Mouse (Mus musculus) spleen, embryonic (tissue): ENCODE results near the gene Hmgn3.
"Not testable (repeated sequence)": the region's sequence is repeated elsewhere in the genome, so short reads cannot be mapped to it uniquely, and the experiment has no call there.

ENCODE experiments used
- CTCF ChIA-PET: fragments of 350-600 bp; sonication (Branson Sonifier 250); formaldehyde crosslinking; loops from one replicate; lab custom pipeline; 2022; lab: Charles Lee

The Hmgn3 gene

DNA sequence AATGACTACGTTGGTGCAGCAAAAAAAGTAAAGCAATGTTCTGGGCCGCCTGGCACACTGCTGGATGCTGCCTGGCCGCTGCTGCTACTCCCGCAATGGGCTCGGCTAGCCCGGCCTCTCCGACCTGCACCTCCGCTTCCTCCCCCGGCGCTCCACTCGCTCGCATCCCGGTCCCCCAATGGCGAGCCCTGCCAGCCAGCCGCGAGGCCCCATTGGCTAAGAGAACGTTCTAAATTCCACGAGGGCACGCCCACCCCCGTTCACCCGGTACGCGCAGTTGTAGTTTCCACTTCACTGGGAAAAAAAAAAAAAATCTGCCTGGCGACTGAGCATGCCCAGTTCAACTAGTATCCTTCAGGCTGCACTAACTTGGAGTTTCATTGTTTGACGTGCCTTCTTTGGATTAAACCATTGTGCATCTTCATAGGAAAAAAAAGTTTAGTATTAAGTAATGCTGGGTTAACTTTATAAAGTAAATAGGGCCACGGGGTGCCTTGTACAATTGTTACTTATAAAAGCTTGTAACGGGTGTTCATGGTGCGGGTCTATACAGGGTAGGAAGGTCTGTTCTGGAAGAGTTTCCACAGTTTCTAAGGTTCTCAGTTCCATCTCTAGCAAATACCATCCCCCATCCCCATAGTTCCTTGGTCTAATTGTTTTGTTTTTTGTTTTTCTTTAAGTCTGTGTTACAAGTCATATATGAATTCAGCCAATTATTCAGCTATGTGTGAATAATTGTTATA, at the start of gene Hmgn3:
TSS of gene Hmgn3 (minus strand) at position 240 of the 743 bp plus-strand sequence.
- CTCF ChIA-PET = interaction anchor here (0.8 kb wide), 1 partner anchor 13 kb away, joined by 11 read pairs; no protein-coding TSS in a partner anchor

DNA sequence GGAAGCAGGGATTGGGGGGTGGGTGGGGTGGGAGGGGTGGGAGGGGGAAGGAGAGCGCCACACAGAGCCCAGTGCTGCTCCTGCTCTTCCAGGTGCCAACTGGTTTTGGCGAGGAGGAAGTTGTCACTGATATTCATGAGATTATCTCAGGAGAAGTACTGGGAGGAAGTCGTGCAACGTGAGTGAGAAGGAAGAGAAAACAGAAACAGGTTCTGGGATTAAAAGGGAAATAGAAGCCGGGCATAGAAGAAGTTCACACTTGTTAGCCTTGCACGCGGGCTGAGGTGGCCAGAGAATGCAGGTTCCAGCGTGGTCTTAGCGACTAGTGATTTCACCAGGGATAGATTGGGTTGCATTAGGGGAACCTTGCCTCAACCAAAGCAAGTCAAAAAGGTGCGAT, 49.3 kb upstream of the Hmgn3 start:
- CTCF ChIA-PET = no interaction called here

DNA sequence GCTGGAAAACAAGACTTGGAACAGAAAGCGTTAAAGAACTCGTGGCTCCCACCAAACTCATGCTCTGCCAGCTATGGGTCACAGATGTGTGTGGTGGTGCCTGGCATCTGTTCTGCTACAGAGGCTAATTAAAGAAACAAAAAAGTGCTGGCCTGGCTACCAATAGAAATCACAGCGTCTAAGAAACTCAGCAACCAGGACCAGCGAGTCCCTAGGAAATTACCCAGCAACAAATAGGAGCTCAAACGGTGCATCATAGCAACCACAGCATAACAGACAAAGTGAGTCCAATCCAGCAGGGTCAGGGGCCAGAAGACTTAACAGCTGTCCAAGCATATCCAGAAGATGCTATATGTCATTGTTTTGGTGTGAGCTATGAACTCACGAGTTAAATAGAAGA, 48.5 kb upstream of the Hmgn3 start:
- CTCF ChIA-PET = no interaction called here

DNA sequence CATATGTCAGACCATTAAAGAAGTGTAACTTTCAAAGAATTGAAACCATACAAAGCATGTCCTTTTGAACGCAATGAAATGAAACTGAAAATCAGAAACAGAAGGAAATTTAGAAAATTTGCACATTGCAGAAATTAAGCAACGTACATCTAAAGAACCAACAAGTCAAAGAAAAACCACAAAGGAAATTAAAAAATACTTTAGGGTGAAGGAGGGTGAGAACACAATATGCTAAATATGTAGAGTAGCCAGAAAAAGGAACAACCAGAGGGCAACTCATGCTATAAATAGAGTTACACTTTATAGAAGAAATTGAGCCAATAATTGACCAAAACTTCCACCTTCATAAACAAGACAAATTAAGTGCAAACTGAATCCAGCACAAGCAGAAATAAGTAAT, 41.3 kb upstream of the Hmgn3 start:
- CTCF ChIA-PET = no interaction called here

DNA sequence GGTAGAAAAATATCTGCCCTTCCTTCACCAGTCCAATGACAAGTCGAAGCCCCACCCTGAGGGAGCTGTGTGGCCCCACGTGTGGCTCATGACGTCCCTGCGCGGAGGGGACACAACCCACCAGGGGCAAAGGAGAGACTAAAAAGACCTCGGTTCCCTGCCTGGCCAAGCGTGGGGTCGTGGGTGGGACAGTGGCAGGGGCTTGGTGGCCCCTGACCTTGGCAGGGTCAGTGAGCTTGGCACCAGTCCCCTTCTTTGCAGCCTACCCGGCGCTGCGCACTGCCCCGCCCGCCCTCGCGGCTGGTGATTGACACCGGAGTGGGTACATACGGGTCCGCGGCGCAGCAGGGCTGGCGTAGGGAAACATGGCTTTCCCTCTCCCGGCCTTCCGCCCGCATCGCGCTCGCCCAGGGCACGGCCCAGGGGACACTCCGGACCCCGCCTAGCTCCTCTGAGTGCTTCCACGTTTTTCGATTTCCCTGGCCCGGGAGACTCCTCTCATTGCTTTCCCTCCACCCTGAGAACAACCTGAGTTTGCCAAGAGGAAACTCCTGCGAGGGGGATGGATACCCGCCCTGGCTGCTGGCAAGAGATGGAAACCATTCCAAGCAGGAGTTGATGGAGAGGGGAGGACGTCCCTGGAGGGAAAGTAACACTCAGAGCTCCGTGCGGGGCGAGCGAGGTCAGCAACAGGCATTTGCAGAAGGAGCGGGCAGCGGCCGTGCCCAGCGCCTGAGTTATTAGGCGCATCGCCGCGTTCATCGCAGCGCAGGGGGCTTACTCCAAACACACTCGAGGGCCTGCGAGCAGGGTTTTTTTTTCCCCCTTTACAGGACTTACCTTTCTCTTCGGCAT, 667 bp downstream of the Hmgn3 start:
- CTCF ChIA-PET = interaction anchor here (0.5 kb wide), 1 partner anchor 9 kb away, joined by 3 read pairs; no protein-coding TSS in a partner anchor

DNA sequence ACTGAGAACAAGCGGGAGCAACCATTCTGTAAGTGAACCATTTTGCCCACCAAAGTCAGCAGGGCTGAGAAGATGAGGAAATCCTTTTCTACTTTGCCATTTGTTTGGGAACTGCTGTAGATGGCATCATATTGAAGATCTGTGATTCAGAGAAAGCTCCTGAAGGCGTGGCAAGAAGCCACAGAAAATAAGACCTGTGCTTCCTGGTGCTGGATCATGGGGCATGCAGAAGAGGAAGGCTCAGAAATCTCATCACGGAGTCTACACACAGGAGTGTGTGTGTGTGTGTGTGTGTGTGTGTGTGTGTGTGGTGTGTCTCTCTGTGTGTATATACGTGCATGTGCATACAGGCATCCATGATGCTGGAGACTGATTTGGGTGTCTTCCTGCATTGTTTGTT, 16.7 kb downstream of the Hmgn3 start:
- CTCF ChIA-PET = no interaction called here

DNA sequence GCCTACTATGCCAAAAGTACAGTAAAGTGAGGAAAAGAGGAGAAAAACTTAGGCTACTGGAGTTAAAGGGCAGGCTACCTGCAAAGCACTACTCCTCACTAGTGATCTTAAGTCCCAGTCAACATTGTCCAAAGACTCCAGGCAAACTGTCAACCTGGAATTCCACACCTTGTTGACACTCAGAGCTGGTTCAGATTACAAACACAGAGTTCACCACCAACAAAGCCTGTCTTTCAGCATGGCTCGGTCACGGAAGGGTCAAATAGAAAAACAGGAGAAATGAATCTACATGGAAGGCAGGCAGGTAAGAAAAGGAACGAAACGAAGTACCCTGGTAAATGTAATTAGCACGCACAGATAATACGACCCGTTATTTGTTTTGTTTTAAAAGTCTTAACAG, 18.6 kb downstream of the Hmgn3 start:
- CTCF ChIA-PET = no interaction called here

DNA sequence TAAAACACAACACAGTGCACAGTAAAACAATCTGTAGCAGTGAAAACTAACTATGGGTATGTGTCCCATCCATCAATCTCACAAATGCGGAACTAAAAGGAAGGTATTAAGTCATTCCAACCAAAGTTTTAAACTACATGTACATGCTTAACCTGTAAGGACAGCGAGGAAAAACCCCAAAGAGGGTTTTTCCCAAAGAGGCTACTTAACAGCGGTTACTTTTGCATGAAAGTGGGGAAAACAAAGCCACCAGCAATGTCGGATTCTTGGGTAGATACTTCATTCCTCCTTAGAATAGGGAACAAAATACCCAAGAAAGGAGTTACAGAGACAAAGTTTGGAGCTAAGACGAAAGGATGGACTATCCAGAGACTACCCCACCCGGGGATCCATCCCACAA, 20.0 kb downstream of the Hmgn3 start:
- CTCF ChIA-PET = not testable (repeated sequence)

DNA sequence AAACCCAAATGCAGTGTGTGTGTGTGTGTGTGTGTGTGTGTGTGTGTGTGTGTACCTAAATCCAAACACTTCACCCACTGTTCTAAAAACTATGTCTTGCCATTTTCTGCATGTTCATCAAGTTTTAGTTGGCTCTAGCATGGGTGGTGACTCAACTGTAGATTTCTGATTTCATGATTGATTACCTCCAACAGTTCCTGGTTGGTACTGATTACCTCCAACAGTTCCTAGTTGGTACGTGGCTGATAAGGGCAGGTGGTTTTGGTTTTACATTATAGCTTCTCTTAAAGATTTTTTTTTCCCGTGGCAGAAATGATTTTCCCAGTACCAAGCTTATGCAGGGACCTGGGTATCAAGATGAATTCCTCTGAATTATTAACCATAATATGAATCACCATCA, 27.3 kb downstream of the Hmgn3 start:
- CTCF ChIA-PET = no interaction called here

DNA sequence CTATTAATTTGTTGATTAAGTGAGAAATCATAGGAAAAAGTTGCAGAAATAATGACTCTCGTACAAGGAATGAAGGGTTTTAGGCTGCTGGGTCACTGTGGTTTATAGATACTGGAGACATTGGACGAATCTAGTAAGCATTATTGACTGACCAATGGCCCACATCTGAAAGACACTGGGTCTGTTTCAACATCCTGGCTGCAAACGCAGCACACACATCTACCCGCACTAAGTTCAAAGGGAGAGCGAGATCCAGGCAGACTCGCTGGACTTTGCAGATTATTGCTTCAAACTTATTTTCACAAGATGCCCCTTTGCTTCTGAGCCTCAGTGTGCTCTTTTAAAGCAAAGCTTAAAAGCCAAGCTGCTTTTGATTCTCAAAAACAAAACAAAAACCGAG, 29.0 kb downstream of the Hmgn3 start:
- CTCF ChIA-PET = no interaction called here

DNA sequence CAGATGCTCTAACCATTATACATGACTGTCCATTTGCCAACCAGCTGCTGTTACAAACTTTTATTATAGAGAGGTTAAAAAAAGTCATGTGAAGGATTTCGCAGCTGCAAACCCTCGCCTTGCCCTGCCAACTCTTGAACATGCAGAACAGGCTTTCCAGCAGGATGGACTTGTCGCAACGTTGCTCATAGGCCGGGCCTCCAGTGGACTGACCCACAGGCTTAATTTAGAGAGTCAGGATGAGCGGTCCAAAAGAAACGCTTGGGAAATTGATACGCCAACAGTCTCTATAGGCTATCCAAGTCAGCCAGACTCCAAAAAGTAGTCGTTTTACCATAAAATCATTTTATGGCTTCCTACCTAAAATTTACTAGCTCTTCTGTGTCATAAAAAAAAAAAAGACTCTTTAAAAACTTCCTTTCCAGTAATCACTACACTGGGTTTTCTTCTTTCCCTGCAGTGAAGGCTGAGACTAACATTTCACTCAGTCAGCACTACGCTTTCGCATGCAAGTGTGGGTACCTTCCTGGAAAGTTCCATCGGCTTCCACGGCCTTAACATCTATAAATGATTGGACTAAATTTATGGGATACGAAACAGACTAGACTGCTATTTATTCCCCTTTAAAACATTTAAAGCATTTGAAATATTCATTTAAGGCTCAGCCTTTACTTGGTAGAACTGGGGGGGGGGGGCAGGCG, 29.6 kb downstream of the Hmgn3 start:
- CTCF ChIA-PET = no interaction called here

DNA sequence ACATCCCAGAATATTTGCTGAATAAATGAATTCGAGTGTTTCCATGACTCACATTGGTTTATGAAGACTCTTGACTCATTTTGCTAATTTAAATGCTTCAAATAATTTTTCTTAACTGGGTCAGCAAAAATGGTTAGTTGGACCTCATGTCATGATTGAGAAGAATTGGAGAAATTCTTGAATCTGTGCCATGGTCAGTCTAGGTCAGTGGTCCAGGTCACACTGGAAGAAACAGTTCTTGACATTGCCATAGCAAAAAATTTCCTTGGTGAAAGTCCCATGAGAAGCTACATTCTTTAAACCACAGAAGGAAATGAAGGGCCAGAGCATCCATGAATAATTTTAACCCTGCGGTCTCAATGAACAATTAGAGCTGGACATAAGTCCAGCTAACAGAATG, 30.8 kb downstream of the Hmgn3 start:
- CTCF ChIA-PET = no interaction called here

DNA sequence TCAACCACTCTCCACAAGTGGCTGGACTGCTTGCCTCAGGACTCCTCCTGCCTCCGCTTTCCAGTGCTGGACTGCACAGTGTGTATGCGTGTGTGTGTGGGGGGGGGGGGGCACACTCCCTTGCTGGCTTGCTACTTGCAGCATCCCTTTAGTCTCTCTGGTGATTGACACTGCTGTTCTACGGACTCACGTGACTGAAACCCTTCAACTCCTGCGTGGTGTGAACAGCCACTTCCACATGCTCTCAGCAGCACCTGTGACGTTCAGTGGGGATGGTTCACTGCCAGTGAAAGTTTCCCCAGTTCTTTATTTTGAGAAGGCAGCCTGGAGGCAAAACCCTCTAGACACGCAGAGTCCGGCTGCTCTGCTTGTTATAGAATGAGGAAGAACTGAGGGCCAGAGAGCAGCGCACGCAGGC, 32.7 kb downstream of the Hmgn3 start:
- CTCF ChIA-PET = interaction anchor here (0.5 kb wide), 1 partner anchor 176 kb away, joined by 4 read pairs; no protein-coding TSS in a partner anchor

DNA sequence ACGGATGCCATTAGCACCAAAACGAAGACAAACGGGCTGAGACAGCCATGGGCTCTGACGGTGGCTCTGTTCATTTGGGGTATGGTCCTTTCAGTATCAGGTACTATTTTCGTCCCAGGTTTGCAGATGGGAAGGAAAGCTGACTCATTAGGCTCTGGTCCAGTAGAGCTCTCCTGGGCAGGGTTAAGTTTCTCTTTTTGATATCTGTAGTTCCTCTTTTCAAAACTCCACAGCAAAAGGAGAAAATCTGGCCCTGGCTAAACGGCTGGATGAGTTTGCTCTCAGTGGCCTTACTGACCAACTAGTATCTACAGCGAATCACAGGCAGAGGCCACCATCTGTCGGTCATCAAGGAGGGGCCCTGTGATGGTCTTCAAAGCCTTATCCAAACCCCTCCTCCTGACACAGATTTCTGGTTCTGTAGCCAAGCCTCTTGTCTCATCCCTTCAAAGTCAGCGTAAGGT, 34.1 kb downstream of the Hmgn3 start:
- CTCF ChIA-PET = no interaction called here

DNA sequence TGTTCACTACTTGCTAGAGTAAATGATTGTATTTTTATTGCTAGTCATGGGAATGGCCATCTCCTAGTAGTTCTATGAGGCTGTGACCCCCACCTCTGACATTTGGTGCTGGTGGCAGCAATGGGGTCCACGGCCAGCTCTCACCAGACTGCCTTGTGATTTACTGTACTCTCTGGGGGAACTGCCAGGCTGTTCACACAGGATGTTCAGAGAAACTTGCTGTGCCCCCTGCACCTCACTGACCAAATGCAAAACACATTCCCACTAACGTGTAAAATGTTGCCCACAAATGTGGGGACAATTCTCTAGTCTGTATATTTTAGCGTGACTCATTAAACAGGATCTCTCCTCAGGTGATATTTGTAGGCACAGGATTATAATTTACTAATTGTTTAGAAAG, 34.7 kb downstream of the Hmgn3 start:
- CTCF ChIA-PET = no interaction called here

DNA sequence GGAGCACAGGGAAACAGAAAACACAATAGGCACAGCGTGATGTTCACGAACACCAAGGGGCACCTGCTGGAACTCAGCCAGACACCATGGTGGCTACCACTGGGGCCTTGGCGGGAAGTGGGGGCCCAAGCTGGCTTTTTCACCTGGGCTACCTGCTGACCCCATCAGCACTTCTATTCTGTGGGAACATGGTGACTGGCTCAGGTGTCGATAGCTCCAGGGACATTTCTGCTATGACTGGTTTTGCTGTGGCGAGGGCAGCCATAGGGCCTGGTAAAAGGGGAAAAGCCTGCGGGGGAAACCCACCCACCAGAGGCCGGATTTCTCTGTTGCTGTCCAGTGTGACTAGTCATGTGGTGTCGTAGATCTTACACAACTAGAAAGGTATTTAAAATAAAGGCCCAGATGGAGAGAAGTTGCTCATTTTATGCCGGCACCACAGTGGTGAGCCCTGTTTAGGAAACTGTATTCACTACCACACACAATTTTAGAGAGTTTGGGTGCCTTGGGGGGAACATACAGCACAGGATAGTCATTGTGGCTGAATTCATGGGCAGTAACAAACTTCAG, 35.3 kb downstream of the Hmgn3 start:
- CTCF ChIA-PET = no interaction called here

DNA sequence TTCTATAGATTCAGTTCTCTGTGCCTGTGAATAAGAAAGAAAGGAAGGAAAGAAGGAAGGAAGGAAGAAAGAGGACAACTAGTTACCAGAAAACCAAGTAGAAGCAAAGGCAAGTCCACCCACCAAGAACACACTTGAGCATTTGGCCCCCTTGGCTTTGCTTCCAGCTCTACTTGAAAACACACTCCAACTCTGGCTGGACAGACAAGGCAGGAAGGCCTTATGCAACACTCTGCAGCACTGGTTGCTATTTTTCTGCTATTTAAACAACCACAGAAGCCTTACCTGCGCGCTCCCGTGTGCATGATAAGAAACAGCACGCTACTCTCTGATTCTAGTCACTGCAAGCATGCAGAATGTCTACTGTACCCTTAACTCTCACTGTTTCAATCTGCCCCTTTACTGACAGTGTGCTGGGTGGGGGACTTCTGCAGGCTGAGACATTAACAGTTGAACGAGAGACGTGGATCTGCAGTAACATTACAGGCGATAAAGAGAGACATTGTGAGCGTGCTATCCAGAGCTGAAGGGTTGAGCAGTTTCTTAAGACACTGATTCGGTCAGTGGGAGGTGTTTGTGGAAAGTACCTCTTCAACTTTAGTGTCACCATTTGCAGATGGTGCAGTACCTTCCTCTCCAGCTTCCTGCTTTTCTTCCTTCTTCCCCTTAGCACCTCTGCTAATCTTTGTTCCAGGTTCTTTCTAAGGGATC, 35.9 kb downstream of the Hmgn3 start:
- CTCF ChIA-PET = no interaction called here

DNA sequence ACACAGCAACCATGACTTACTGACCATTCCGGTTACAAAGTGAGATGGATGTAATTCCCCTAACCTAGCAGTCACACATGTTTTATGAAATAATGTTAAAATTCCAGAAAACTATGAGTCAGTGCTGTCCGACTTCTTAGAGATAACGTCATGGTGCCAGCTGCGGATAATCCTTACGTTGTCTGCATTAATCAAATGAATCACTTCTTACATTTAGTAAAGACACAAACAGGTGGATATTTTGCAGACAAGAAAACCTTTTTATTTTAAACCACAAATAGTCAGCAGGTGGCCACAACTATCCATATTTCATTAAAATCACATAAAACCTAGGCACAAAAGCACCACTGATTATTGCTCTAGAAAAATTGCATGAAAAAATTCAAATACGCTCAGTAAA, 36.8 kb downstream of the Hmgn3 start:
- CTCF ChIA-PET = no interaction called here

DNA sequence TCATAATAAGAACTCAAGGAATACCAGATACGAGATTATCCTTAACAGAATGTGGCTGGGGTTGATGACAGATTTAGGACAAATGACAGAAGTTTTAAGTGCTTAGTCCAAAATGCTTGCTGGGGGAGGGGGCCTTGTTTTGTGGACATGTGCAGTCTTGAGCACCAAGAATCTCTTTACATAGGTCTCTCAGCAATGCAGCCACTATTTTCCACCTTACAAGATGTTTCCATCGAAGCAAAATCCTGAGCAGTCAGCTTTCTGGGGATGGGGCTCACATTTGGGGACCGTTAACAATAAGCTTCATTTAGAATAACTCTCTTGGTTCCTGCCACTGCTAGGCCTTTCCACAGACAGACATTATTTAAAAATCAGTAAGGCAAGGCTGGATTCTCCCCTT, 37.7 kb downstream of the Hmgn3 start:
- CTCF ChIA-PET = interaction anchor here (0.5 kb wide), 1 partner anchor 214 kb away, joined by 19 read pairs; no protein-coding TSS in a partner anchor

DNA sequence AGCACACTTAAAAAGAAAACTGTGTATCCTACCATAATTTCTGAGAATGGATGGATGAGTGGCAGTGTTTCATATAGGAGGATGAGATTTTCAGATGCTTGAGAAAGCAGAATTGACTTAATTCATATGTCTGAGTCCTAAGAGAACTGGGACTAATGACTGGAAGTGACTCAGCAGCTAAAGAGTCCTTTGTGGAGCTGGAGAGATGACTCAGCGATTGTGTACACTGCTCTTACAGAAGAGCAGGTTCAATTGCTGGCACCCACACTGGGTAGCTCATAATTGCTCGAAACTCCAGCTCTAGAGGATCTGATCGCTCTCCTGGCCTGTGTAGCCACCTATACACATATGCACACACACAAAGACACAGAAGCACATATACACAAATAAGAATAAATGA, 42.7 kb downstream of the Hmgn3 start:
- CTCF ChIA-PET = no interaction called here

DNA sequence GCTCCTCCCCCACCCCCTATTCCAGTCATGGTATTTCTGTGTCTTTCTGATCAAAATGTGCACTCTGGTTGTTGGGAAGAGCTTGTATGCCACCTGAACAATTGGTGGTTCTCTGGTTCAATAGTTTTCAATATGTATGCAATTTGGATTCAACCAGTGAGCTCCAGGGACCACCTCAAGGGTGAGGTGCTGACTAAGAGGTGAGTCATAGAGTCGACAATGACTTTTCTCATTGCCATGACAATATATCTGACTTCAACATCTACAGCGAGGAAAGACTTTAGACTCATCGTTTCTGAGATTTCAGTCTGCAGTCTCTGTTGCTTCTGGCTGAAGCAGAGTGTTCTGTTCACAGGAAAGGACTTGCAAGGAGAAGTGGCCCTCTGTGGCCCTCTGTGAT, 44.8 kb downstream of the Hmgn3 start:
- CTCF ChIA-PET = no interaction called here
